Mouse (Mus musculus) layer of hippocampus, adult 9-11 months (tissue): Measurements from ENCODE around the gene Nomo1.

Experiments used
- DNase-seq: peaks from one replicate; pipeline ENCODE4 v3.0.0; 2022

Nomo1 gene

GRCm38 (mm10) chr7:46047873-46048562 is 14.5 kb downstream of the Nomo1 start:
- DNase-seq, result no peak

- DNase-seq, result no peak
These were observed 16.5 kb downstream of the Nomo1 start for GRCm38 (mm10) chr7:46049981-46050380.

GRCm38 (mm10) chr7:46052161-46052821 is 18.8 kb downstream of the Nomo1 start:
- no peak for DNase-seq

- DNase-seq, result no peak
These were observed 20.1 kb downstream of the Nomo1 start for GRCm38 (mm10) chr7:46053566-46053965.

GRCm38 (mm10) chr7:46058882-46059281 is 25.4 kb downstream of the Nomo1 start:
- DNase-seq, result no peak

- no peak for DNase-seq
These were observed 27.2 kb downstream of the Nomo1 start for GRCm38 (mm10) chr7:46060688-46061087.

- no peak for DNase-seq
These were observed 28.1 kb downstream of the Nomo1 start for GRCm38 (mm10) chr7:46061614-46062013.

GRCm38 (mm10) chr7:46063296-46063695 is 29.8 kb downstream of the Nomo1 start:
- DNase-seq, result no peak

- DNase-seq, result no peak
These were observed 35.3 kb downstream of the Nomo1 start for GRCm38 (mm10) chr7:46068831-46069230.

GRCm38 (mm10) chr7:46076844-46077243 is 43.3 kb downstream of the Nomo1 start:
- no peak for DNase-seq

GRCm38 (mm10) chr7:46077675-46078074 is 44.2 kb downstream of the Nomo1 start:
- no peak for DNase-seq

- no peak for DNase-seq
These were observed 50.5 kb downstream of the Nomo1 start for GRCm38 (mm10) chr7:46084024-46084423.

GRCm38 (mm10) chr7:46084839-46085513 is 51.5 kb downstream of the Nomo1 start:
- DNase-seq, result no peak

- no peak for DNase-seq
These were observed 52.9 kb downstream of the Nomo1 start for GRCm38 (mm10) chr7:46086378-46086777.

GRCm38 (mm10) chr7:46088241-46088640 is 54.7 kb downstream of the Nomo1 start:
- no peak for DNase-seq

- DNase-seq, result no peak
These were observed 59.3 kb downstream of the Nomo1 start for GRCm38 (mm10) chr7:46092803-46093202.

- DNase-seq, result peak; percentile 50
These were observed 62.6 kb downstream of the Nomo1 start for GRCm38 (mm10) chr7:46096136-46096535.

GRCm38 (mm10) chr7:46097319-46097783 is 63.9 kb downstream of the Nomo1 start:
- no peak for DNase-seq

- DNase-seq, result no peak
These were observed 64.9 kb downstream of the Nomo1 start for GRCm38 (mm10) chr7:46098221-46098918.

- DNase-seq, result no peak
These were observed 65.4 kb downstream of the Nomo1 start for GRCm38 (mm10) chr7:46098919-46099286.

GRCm38 (mm10) chr7:46099682-46100081 is 66.2 kb downstream of the Nomo1 start:
- DNase-seq, result no peak

- DNase-seq, result peak; percentile 73
These were observed 67.1 kb downstream of the Nomo1 start, which contains the start of gene Kcnj11 for GRCm38 (mm10) chr7:46100563-46100962. Gene Kcnj11 (minus strand): TSS chr7:46100764.

GRCm38 (mm10) chr7:46103075-46103591 is 69.6 kb downstream of the Nomo1 start:
- peak; percentile 60 for DNase-seq
